Mouse (Mus musculus) neural tube, embryonic 10.5 days (tissue): ENCODE results near the gene Ppara.
"Not testable (repeated sequence)": the region's sequence is repeated elsewhere in the genome, so short reads cannot be mapped to it uniquely, and the experiment has no call there.

Source experiments
- DNase-seq: peaks from one replicate; pipeline ENCODE4 v3.0.0-alpha.2; 2017; ENCODE audit warnings: low spot score; ENCODE audit errors: extremely low spot score

Gene Ppara

DNA sequence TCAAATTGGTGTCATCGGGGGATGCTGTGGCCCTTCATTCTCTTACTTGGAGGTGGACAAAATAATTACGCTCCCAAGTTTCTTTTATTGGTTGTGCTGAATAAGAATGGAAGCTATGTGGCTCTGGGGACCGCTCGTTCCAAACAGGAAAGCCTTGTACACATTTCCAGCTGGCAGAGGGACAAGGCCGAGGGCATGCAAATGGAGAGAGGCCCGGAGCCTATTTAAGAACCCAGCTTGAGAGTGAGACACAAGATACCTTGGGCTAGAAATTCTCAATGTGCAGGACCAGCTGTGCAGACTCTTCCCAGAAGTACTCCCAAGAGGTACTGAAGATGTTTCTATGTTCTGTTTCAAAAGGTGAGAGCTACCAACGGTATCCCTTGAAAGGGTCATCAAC lies 21.8 kb downstream of the Ppara start:
- no peak for DNase-seq

DNA sequence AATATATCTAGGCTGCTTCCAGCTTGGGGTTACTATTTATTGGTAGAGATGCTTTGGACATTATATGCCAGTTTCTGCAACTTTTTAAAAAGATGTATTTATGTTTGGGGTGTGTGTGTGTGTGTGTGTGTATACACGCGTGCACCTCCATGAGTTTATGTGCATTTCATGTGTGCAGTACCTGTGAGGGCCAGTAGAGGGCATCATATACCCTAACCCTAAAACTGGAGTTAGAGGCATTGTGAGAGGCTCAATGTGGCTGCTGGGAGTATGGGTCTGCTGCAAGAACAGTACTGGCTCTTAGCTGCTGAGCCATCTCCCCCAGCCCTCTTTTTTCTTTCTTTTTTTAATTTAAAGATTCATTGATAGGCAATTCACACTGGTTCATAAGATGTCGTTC lies 23.0 kb downstream of the Ppara start:
- no peak for DNase-seq

- no peak for DNase-seq
Measured at GRCm38 (mm10) chr15:85762761-85763160, 28.0 kb downstream of the Ppara start.

- DNase-seq: no peak
Measured at GRCm38 (mm10) chr15:85765022-85765421, 30.2 kb downstream of the Ppara start.

DNA sequence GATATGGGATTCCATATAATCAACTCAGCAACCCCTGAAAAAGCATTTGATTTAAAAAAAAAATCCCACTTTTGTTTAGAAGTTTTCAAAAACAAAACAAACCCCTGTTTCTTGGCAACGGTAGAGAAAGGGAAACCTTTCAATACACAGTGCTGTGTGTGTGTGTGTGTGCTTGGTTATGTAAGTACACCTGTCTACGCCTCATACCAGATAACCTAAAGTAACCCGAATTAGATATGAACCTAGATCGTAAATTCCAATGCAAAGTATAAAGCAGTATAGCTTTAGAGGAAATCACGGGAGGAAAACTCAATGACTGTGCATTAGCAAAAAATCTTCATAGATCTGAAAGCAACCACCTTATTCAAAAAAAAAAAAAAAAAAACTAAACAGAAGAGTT lies 31.9 kb downstream of the Ppara start:
- no peak for DNase-seq

DNA sequence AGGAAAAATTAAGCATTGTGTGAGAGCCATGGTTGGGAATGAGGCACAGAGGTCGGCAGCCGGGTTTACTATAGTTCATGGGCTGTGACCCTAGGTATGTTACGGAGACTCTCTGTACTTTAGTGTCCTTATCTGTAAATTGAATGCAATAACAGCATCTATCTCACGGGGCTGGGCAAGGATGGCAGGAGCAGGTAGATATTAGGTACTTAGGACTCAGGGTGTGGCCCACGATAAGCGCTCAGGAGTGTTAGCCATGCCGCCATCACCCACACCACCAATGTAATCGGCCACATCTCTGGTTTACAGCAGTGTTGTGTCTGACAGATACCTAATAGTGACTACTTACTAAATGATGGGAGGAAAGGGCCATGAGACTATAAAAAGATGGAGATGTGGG lies 34.2 kb downstream of the Ppara start:
- DNase-seq: no peak

- no peak for DNase-seq
Measured at GRCm38 (mm10) chr15:85771306-85772121, 36.7 kb downstream of the Ppara start.

DNA sequence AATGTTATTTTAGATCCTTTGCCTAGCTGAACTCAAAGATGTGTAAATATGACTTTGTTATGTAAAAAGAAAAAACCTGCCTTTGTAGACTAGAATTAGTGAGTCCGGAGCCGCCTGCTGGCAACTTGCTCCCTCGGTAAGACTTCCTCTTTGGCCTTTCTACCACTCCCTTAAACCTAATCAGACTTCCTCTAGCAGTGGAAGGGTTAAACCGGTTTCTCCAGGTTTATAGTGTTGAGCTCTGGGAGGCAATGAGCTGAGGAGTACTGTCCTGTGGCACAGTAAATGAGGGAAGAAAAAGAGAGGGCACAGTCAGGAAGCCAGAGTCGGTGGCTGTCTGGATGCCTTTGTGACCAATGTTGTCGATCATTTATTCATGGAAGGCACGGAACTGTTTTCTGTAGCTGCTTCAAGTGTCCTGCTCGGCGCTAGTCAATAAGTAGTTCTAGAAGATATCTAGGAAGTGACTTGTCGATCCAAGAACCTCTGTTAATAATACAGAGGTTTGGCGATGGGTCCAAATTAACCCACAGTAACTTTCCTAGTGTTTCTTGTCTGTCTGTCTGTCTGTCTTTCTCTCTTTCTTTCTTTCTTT lies 37.5 kb downstream of the Ppara start:
- DNase-seq: no peak

GRCm38 (mm10) chr15:85774419-85774818 lies 39.6 kb downstream of the Ppara start:
- DNase-seq: no peak

GRCm38 (mm10) chr15:85775001-85775400 lies 40.2 kb downstream of the Ppara start:
- no peak for DNase-seq

GRCm38 (mm10) chr15:85776241-85776640 lies 41.5 kb downstream of the Ppara start:
- DNase-seq: no peak

GRCm38 (mm10) chr15:85776771-85777170 lies 42.0 kb downstream of the Ppara start:
- DNase-seq: no peak

DNA sequence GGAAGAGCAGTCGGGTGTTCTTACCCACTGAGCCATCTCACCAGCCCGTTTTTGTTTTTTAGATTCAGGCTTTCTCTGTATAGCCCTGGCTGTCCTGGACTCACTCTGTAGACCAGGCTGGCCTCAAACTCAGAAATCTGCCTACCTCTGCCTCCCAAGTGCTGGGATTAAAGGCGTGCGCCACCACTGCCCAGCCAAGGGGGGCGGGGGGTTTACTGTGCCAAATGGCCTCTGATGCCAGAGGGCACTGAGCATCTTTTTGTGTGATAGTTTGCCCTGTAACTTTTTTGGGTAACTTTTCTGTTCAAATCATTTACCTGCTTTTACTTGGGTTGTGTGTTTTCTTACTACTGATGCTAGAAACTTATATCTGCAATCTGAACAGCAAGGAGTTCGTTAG lies 44.1 kb downstream of the Ppara start:
- not testable (repeated sequence) for DNase-seq

- DNase-seq: no peak
Measured at GRCm38 (mm10) chr15:85783146-85783545, 48.4 kb downstream of the Ppara start.

DNA sequence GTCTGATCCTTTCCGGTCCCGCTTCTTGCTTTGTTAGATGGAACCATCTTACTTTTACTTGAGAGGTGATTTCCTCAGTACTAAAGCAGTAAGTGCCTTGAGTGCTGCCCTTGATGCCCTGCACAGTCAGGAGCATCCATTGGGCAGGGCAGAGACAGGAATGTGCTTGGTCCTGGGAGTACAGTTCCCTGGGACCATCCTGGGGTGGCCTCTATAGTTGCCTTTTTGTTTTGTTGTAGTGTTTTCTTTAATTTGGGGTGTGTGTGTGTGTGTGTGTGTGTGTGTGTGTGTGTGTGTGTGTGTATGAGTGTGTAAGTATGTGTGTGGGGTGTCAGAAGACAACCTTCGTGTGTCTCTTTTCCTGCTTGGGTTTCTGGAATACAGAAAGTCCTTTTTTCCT lies 49.6 kb downstream of the Ppara start:
- DNase-seq: no peak

- no peak for DNase-seq
Measured at GRCm38 (mm10) chr15:85786711-85787110, 51.9 kb downstream of the Ppara start.

GRCm38 (mm10) chr15:85787482-85787881 lies 52.7 kb downstream of the Ppara start:
- DNase-seq: no peak

GRCm38 (mm10) chr15:85788051-85788450 lies 53.3 kb downstream of the Ppara start:
- DNase-seq: no peak

GRCm38 (mm10) chr15:85788633-85789032 lies 53.9 kb downstream of the Ppara start:
- DNase-seq: no peak

DNA sequence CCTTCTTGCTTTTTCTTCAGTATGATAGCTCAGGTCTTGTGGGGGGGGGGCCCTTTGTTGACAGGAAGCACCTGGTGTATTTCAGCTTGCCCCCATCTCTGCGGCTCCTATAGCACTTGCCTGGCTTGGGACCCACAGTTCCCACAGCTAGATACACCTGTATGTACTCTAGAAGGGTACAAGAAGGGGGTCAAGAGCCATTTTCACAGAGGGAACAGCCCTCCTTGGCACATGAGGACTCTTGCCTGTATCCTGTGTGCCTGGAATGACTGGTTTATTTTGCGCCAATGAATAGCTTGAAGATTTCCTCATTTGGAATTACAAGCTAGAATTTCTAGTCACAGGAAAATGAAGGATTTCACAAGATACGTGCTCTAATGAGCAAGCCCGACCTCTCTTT lies 56.7 kb downstream of the Ppara start:
- no peak for DNase-seq

DNA sequence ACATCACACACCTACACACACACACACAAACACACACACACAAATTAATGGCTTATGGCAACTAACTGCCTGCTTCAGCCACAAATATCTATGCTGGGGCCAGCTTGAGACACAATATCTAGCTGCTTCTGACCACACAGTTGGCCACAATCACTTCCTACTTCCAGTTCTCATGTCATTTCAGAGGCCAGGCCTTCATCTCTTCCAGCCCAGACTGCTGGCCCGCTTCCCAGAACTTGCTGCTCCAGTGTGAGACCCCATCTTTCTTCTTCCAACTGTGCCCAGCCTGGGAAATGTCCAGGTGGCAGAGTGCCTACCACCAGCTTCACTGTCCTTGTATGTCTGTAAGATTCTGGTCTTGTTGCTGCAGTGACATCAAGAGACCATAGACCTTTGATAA lies 58.0 kb downstream of the Ppara start:
- no peak for DNase-seq

- no peak for DNase-seq
Measured at GRCm38 (mm10) chr15:85795516-85795915, 60.7 kb downstream of the Ppara start.

DNA sequence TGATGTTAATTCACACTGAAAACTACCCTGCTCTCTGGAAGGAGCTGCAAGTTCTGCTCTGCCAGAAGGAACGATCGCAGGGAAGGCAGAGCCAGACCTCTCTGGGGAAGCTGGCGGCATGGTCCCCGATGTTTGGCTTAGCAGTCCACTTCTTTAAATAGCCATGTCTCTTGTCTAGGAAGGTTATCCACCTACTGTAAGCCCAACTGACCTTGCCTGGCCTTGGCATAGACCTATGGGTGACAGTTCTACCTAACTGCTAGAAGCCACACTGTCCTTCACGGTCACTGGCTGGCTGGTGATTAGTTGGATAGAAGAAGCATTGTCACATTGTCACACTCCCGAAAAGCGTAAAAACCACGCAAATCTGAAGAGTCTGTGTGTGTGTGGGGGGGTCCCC lies 63.9 kb downstream of the Ppara start:
- DNase-seq: no peak
